Mouse (Mus musculus) forebrain, postnatal 0 days (tissue): ENCODE measurements around the gene Nox1. TPM values are rescaled to one million over a fixed set of nuclear protein-coding genes. Genes with fewer than 3 reads are reported as not detected.

Experiments used
- ATAC-seq: fragments of 200-750 bp; cut with Nextera tagmentation; 2 replicates; pipeline ENCODE4 v1.8.0; 2017; ENCODE audit warnings: mild to moderate bottlenecking, moderate library complexity
- DNase-seq: peaks from one replicate; pipeline ENCODE4 v3.0.0-alpha.2; 2015
- H3K27ac ChIP-seq: fragments of 300-500 bp; sonication (generic); 2 replicates; pipeline ENCODE4 v1.5.1; 2014; ENCODE audit warnings: low read depth, mild to moderate bottlenecking, antibody characterized with exemption, low read length, moderate library complexity, mixed read lengths
- H3K27me3 ChIP-seq: fragments of 300-500 bp; sonication (generic); 2 replicates; pipeline ENCODE4 v1.6.1; 2014; ENCODE audit warnings: mild to moderate bottlenecking, low read length, mixed read lengths; ENCODE audit not compliant: insufficient read depth
- H3K36me3 ChIP-seq: fragments of 300-500 bp; sonication (generic); 2 replicates; pipeline ENCODE4 v1.6.1; 2014; ENCODE audit warnings: mild to moderate bottlenecking, moderate library complexity; ENCODE audit not compliant: insufficient read depth
- H3K4me1 ChIP-seq: fragments of 300-500 bp; sonication (generic); 2 replicates; pipeline ENCODE4 v1.6.1; 2014; ENCODE audit warnings: antibody characterized with exemption; ENCODE audit not compliant: insufficient read depth
- H3K4me2 ChIP-seq: fragments of 300-500 bp; sonication (generic); 2 replicates; pipeline ENCODE4 v1.6.1; 2014; ENCODE audit warnings: low read depth, mild to moderate bottlenecking, moderate library complexity
- H3K4me3 ChIP-seq: fragments of 300-500 bp; sonication (generic); 2 replicates; pipeline ENCODE4 v1.5.1; 2014; ENCODE audit warnings: low read depth, low read length, mixed read lengths
- H3K9ac ChIP-seq: fragments of 300-500 bp; sonication (generic); 2 replicates; pipeline ENCODE4 v1.6.1; 2014; ENCODE audit warnings: mild to moderate bottlenecking
- H3K9me3 ChIP-seq: fragments of 300-500 bp; sonication (generic); 2 replicates; pipeline ENCODE4 v1.6.1; 2016; ENCODE audit warnings: low read length
- CTCF ChIP-seq: sonication (generic); IDR thresholded peaks from 2 replicates; pipeline ENCODE4 v1.5.1; 2016; ENCODE audit warnings: antibody characterized with exemption, control low read depth, low read depth
- WGBS: fragments of 180-500 bp; shearing (Covaris S2); extraction: QIAGEN DNeasy Blood & Tissue Kit; methylation state at CpG from one replicate; pipeline ENCODE4 v1.1.7; 2014; 5-methylcytosine and 5-hydroxymethylcytosine counted together
- polyA plus RNA-seq: library from polyadenylated mRNA; unstranded; fragments of >200 nt; fragmentation: Nextera tagmentation; extraction: Ambion mirVana; gene quantifications from 2 replicates; pipeline ENCODE4 v1.2.1, GENCODE M21; 2015
- total RNA-seq: library from RNA; depleted of rRNA; stranded (reverse); fragments of >200 nt; gene quantifications from 2 replicates; pipeline ENCODE4 v1.2.3, GENCODE M21; 2014; rRNA removed

The Nox1 gene
- total RNA-seq (not detected in 2 replicates), polyA plus RNA-seq (0.10 TPM in 1 of 2 replicates, not detected in the other)

DNA sequence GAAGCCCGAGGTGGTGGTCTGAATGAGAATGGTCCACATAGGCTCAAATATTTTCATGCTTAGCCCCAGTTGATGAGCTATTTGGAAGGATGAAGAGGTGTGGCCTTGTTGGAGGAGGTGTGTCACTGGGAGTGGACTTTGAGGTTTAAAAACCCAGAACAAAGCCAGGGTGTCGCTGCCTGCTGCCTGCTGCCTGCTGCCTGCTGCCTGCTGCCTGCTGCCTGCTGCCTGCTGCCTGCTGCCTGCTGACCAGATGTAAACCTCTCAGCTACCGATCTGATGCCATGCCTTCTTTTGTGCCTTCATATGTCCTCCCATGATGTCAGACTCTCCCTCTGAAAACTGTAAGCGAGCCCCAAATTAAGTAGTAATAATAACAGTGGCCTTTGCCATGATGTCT lies at the start of gene Nox1:
Nox1 (minus strand) TSS at position 101 of the 400 bp plus-strand sequence.
- no peak within 1 kb of the TSS for H3K9ac ChIP-seq
- H3K4me3 ChIP-seq, result no peak within 1 kb of the TSS
- no peak for TF ChIP-seq CTCF
- no peaks in the 10 kb centered on the region for H3K27me3 ChIP-seq
- ATAC-seq, result no peak
- DNase-seq, result no peak
- no peaks in the 10 kb centered on the region for H3K9me3 ChIP-seq
- no peaks in the 10 kb centered on the region for H3K36me3 ChIP-seq
- no peaks in the 10 kb centered on the region for H3K4me1 ChIP-seq
- no peak within 1 kb of the TSS for H3K27ac ChIP-seq
- WGBS, result 53% methylated on average over 4 of the region's 4 CpGs
- H3K4me2 ChIP-seq, result no peak within 1 kb of the TSS

DNA sequence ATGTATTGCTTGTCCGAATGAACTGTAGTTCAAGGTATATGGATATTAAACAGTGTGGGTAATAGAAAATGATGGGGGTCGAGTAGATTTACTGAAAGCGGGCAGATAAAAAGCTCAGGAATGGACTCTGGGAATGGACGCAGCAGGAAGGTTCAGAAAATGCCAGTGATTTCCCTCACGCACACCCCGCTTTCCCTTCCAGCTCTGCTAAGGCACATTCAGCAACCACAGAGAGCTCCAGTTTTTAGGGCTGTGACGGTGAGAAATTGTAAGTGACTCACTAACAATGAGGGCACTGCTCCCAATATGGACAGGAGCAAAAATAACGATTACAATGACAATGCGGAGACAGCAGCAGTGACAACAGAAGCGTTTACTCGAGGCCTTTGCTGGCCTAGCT lies 40.4 kb upstream of the Nox1 start:
- 62% methylated on average over 11 of the region's 11 CpGs for WGBS
- Histone ChIP-seq H3K27ac (no peak overlapping the region), H3K4me2 (no peak overlapping the region), H3K36me3 (no peaks in the 10 kb centered on the region), H3K27me3 (no peaks in the 10 kb centered on the region), H3K9me3 (no peaks in the 10 kb centered on the region), H3K4me1 (no peaks in the 10 kb centered on the region), H3K4me3 (no peak overlapping the region), H3K9ac (no peak overlapping the region)
- peak; percentile 67; the same call in 1 of the 2 replicates for ATAC-seq
- DNase-seq, result peak; percentile 14
- TF ChIP-seq CTCF, result no peak

DNA sequence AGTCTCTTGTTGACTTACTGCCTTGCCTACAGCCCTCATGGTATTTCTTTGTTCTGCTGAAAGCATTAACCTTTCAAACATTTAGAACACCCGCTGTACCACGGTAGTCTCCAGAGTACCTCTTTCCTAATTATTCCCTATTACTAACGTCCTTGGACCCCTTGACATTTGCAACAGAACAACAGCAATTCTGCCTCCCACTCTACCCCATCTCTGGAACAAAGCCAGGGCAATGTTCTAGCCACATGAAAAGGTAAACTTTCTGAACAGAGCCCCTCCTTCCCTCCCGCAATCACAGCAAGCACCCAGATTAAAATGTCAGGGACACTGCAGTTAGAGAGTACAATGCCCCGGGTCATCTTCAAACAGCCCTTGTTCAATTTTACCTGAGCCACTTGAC lies 39.4 kb upstream of the Nox1 start:
- Histone ChIP-seq H3K9me3 (no peaks in the 10 kb centered on the region), H3K27ac (no peak overlapping the region), H3K36me3 (no peaks in the 10 kb centered on the region), H3K4me1 (no peaks in the 10 kb centered on the region), H3K9ac (no peak overlapping the region), H3K4me3 (no peak overlapping the region), H3K4me2 (no peak overlapping the region), H3K27me3 (no peaks in the 10 kb centered on the region)
- DNase-seq, result no peak
- TF ChIP-seq CTCF, result no peak
- WGBS, result 56% methylated on average over 5 of the region's 5 CpGs
- ATAC-seq, result no peak

DNA sequence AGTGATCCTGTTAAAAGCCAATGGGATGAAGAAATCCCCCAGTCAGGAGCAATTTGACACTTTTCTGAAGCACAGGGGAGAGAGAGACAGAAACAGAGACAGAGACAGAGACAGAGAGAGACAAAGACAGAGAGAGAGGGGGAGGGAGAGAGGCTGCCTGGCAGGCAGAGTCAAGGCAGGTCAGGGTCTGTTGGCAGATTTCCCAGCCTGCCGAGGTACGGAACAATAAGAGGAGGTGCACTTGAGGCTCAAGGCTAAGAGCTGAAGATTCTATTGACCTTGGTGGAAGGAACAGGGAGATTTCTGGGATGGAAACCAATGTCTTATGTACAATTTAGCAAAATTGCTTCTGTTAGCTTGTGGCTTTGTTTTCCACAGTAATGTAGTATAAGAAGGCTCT lies 26.4 kb upstream of the Nox1 start:
- TF ChIP-seq CTCF, result no peak
- 60% methylated on average over 2 of the region's 2 CpGs for WGBS

DNA sequence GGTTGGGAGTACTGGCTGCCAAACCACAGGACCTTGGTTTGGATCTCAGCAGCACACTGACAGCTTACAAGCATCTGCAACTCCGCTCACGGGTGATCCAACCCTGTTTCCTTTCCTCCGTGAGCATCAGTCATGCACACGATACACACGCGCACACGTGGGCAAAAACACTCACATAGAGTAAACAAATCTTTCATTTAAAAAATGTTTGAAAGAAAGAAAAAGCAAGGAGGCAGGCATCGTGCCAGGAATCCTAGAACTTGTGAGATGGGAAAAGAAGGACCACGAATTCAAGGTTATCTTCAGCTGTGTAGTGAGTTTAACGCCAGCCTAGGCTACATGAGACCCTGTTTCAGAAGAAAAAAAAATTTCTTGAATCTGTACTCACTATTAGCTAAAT lies 24.2 kb upstream of the Nox1 start:
- 89% methylated on average over 10 of the region's 10 CpGs for WGBS
- no peak overlapping the region for H3K27ac ChIP-seq
- H3K4me2 ChIP-seq, result no peak overlapping the region
- TF ChIP-seq CTCF, result no peak
- no peaks in the 10 kb centered on the region for H3K27me3 ChIP-seq
- ATAC-seq (no peak), DNase-seq (no peak)
- no peak overlapping the region for H3K9ac ChIP-seq
- H3K36me3 ChIP-seq, result no peaks in the 10 kb centered on the region
- H3K4me1 ChIP-seq, result no peaks in the 10 kb centered on the region
- no peak overlapping the region for H3K4me3 ChIP-seq
- H3K9me3 ChIP-seq, result no peaks in the 10 kb centered on the region

More for the DNA sequence above, 26.4 kb upstream of the Nox1 start:
- Histone ChIP-seq H3K4me2 (no peak overlapping the region), H3K9me3 (no peaks in the 10 kb centered on the region), H3K9ac (no peak overlapping the region), H3K4me3 (no peak overlapping the region), H3K36me3 (no peaks in the 10 kb centered on the region), H3K27me3 (no peaks in the 10 kb centered on the region), H3K27ac (no peak overlapping the region), H3K4me1 (no peaks in the 10 kb centered on the region)
- no peak for ATAC-seq
- DNase-seq, result no peak

DNA sequence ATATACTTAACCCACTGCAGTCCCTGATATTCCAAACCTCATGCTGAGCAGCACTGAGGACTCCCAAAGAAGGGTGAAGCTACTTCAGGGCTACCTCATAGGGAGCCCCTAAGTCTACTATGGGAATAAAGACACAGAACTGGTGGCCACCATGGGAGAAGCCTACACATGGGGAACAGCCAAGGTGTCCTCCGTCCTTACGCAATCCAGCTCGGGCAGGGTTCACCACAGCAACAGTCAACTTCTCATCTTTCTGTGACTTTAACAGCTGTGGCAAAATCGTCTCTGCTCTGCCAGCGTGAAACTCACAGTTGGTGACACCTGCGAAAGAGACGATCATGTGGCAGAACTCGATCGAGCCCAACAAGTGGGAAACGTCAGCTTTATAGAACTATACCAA lies 16.5 kb upstream of the Nox1 start:
- Histone ChIP-seq H3K9me3 (no peaks in the 10 kb centered on the region), H3K4me3 (no peak overlapping the region), H3K27ac (no peak overlapping the region), H3K4me2 (no peak overlapping the region), H3K27me3 (no peaks in the 10 kb centered on the region), H3K4me1 (no peaks in the 10 kb centered on the region), H3K36me3 (no peaks in the 10 kb centered on the region), H3K9ac (no peak overlapping the region)
- 97% methylated on average over 10 of the region's 10 CpGs for WGBS
- DNase-seq (no peak), ATAC-seq (no peak)
- TF ChIP-seq CTCF, result no peak

DNA sequence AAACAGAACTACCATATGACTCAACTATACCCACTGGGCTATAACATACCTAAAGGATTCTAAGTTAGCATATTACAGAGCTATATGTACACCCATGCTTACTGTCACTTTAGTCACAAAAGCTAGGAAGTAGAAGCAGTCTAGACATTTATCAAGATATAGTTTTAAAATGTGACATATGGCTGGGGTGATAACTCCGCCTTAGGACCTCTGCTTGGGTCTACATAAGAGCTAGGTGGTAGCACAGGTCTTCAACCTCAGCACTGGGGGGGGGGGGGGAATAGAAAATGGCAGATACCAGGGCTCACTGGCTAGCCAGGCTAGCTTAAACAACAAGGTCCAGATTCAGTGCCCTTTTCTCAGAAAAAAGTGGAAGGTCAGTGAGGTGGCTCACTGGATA lies 11.3 kb upstream of the Nox1 start:
- no peak overlapping the region for H3K9ac ChIP-seq
- H3K4me3 ChIP-seq, result no peak overlapping the region
- no peaks in the 10 kb centered on the region for H3K9me3 ChIP-seq
- H3K27ac ChIP-seq, result no peak overlapping the region
- no peak for DNase-seq
- no peaks in the 10 kb centered on the region for H3K4me1 ChIP-seq
- H3K27me3 ChIP-seq, result no peaks in the 10 kb centered on the region
- no peaks in the 10 kb centered on the region for H3K36me3 ChIP-seq
- no peak for ATAC-seq
- no peak overlapping the region for H3K4me2 ChIP-seq
- 94% methylated on average over 1 of the region's 1 CpGs for WGBS
- no peak for TF ChIP-seq CTCF

DNA sequence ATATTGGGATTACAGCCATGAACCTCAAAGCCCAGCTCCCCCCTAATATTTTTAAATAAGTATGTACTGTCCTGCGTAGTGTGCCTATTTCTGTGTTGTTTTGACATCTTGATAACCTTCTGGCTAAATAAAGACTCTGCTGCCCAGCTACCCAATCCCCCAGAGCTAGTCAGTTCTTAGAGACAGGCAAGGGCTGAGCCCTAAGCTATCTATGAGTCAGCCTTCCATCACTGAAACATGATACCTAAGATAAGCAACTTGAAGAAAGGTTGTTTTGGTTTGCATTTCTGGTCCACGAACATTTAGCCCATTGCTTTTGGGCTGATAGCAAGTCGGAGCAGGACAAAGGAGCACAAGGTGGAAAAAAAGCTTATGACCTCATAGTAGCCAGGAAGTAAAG lies 1.1 kb downstream of the Nox1 start:
- TF ChIP-seq CTCF, result no peak
- no peaks in the 10 kb centered on the region for H3K9me3 ChIP-seq
- WGBS, result 84% methylated on average over 3 of the region's 3 CpGs
- H3K4me2 ChIP-seq, result no peak overlapping the region
- no peaks in the 10 kb centered on the region for H3K36me3 ChIP-seq
- no peak overlapping the region for H3K27ac ChIP-seq
- no peaks in the 10 kb centered on the region for H3K27me3 ChIP-seq
- DNase-seq, result no peak
- no peak overlapping the region for H3K9ac ChIP-seq
- no peak overlapping the region for H3K4me3 ChIP-seq
- no peaks in the 10 kb centered on the region for H3K4me1 ChIP-seq
- ATAC-seq, result no peak
